Mouse (Mus musculus) heart, postnatal 4 days (tissue): ENCODE results near the gene Slc2a4. TPM values are rescaled to one million over a fixed set of nuclear protein-coding genes. Genes with fewer than 3 reads are reported as not detected.

Experiments used
- DNase-seq: peaks from one replicate; pipeline ENCODE4 v3.0.0; 2021
- total RNA-seq, 2 experiments: library from RNA; stranded (reverse); gene quantifications; 2 replicates each; pipeline ENCODE4 v1.2.3; 2021

Slc2a4 gene
- 100 to 1,000 TPM in 1 of 2 experiments, 10 to 100 TPM in 1; 97.9 to 101 TPM for total RNA-seq

- DNase-seq, result peak; percentile 98
These were observed at the start of gene Slc2a4 for GRCm38 (mm10) chr11:69948066-69948762. Gene Slc2a4 (minus strand): TSS chr11:69948188.

GRCm38 (mm10) chr11:69997070-69997509, 49.1 kb upstream of the Slc2a4 start:
- DNase-seq, result peak; percentile 92

- DNase-seq, result peak; percentile 61
These were observed 48.4 kb upstream of the Slc2a4 start for GRCm38 (mm10) chr11:69996161-69997061.

GRCm38 (mm10) chr11:69995391-69995960, 47.5 kb upstream of the Slc2a4 start, which contains the start of gene Phf23:
Gene Phf23 (plus strand): TSS chr11:69995777.
- DNase-seq, result peak; percentile 98

- DNase-seq, result no peak
These were observed 46.6 kb upstream of the Slc2a4 start for GRCm38 (mm10) chr11:69994401-69995090.

GRCm38 (mm10) chr11:69992932-69993331, 44.9 kb upstream of the Slc2a4 start:
- no peak for DNase-seq

- no peak for DNase-seq
These were observed 44.4 kb upstream of the Slc2a4 start for GRCm38 (mm10) chr11:69992396-69992795.

- no peak for DNase-seq
These were observed 43.7 kb upstream of the Slc2a4 start for GRCm38 (mm10) chr11:69991711-69992110.

- peak; percentile 97 for DNase-seq
These were observed 43.1 kb upstream of the Slc2a4 start, which contains the start of gene Gabarap for GRCm38 (mm10) chr11:69990850-69991691. Gene Gabarap (plus strand): TSS chr11:69991143.

- no peak for DNase-seq
These were observed 42.0 kb upstream of the Slc2a4 start for GRCm38 (mm10) chr11:69989949-69990348.

- DNase-seq, result no peak
These were observed 36.4 kb upstream of the Slc2a4 start for GRCm38 (mm10) chr11:69984431-69984830.

- no peak for DNase-seq
These were observed 35.4 kb upstream of the Slc2a4 start for GRCm38 (mm10) chr11:69983377-69983776.

- DNase-seq, result peak; percentile 56
These were observed 34.9 kb upstream of the Slc2a4 start for GRCm38 (mm10) chr11:69982877-69983276.

- no peak for DNase-seq
These were observed 34.2 kb upstream of the Slc2a4 start, which contains the start of gene Elp5 for GRCm38 (mm10) chr11:69982225-69982624. Gene Elp5 (minus strand): TSS chr11:69982517.

GRCm38 (mm10) chr11:69981141-69981762, 33.3 kb upstream of the Slc2a4 start, which contains the start of gene Ctdnep1:
Gene Ctdnep1 (plus strand): TSS chr11:69981156.
- peak; percentile 40 for DNase-seq

GRCm38 (mm10) chr11:69980196-69981140, 32.5 kb upstream of the Slc2a4 start:
- peak; percentile 99 for DNase-seq

- no peak for DNase-seq
These were observed 31.8 kb upstream of the Slc2a4 start for GRCm38 (mm10) chr11:69979827-69980195.

- no peak for DNase-seq
These were observed 28.3 kb upstream of the Slc2a4 start for GRCm38 (mm10) chr11:69976271-69976670.

GRCm38 (mm10) chr11:69974907-69975306, 26.9 kb upstream of the Slc2a4 start:
- DNase-seq, result no peak
